Mouse (Mus musculus) T-cell, adult 66 days (primary cell): ENCODE measurements around the gene Abhd17c. TPM values are rescaled to one million over a fixed set of nuclear protein-coding genes. Genes with fewer than 3 reads are reported as not detected.

Source experiments
- total RNA-seq, 2 experiments: library from RNA; stranded (reverse); gene quantifications; 3 replicates in 1 of 2; 4 replicates in 1 of 2; pipeline ENCODE4 v1.2.4; 2023

The Abhd17c gene
- total RNA-seq, result 10 to 100 TPM; 24.3 to 26.1 TPM

DNA sequence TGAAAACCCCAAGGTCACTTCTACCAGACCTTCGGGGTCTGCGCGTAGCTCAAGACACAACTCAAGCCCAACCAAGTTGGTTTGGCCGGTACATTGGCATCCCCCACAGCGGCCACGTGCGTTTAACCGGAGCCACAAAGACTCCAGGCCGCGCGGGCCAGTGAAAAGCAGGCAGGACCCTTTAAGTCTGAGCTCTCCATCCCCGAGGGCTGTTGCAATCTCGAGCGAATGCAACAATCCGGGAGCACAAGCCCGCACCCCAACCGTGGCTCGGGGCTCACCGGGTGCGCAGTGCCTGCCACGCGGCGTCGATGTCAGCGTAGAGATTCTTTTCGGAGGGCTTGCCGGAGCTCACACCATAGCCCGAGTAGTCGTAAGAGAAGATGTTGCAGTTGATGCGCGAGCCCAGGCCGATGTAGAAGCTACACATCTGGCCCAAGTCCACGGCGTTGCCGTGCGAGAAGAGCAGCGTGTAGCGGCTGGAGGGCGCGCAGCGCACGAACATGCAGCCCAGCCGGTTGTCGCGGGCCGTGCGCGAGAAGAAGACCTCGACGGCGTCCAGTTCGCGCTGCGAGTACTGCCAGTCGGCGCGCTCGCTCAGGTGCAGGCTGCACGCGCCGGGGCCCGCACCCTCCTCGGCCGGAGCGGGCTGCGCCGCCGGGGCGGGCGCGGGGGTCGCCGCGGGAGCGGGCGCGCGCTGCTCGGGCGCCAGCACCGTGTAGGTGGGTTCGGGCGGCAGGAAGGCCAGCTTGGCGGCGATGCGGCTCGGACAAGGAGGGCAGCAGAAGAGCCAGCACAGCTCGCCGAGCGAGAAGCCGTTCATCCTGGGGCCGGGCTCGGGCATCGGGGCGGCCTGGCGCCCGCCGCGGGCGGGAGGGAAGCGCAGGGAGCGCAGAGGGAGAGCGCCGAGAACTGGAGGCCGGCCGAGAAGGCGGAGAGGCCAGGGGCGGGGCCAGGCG, at the start of gene Abhd17c:
Abhd17c (minus strand) TSS at position 893 of the 959 bp plus-strand sequence.

DNA sequence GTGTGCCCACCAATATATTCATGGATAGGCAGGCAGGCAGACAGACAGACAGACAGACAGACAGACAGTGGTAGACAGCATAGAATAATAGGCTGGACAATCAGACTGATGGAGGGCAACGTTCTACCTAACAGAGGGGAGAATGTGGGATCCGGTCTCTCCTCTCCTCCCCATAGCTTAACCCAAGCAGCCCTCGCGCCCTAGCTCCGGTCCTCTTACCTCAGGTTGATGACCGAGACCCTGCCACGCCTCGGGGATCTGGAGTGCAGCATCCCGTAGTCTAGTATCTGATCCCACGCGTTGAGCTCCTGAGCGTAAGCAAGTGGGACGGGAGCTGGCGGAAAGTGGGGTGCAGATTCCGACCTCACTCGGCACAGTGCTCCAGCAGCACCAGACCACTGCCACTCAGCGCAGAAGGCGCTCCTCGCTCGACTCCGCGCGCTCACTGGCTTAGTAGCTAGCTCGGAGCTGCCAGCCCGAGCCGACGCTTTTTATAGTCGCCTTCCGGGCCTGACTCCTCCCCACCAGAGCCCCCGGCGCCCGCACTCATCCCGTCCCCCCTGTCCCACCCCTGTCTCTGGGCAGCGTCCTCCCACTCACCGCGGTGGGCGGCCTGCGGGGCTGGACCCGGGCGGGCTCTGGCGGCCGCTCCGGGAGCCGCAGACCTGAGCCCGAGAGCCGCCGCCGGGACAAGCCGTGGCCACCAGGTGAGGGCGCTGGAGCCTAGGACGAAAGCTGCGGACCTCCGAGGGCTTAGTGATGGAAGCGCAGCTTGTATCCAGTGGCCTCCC, 65.5 kb downstream of the Abhd17c start, which contains the start of gene Cemip:
Cemip (minus strand) TSS at position 464 of the 791 bp plus-strand sequence.

Other genes starting within 250 kb of the Abhd17c start
- gene Cemip, start 65.4 kb downstream of the Abhd17c start, total RNA-seq, result not detected